Mouse (Mus musculus): ENCODE data around the gene Slc28a1. TPM values are rescaled to one million over a fixed set of nuclear protein-coding genes. Genes with fewer than 3 reads are reported as not detected.
"Not testable (repeated sequence)": the region's sequence is repeated elsewhere in the genome, so short reads cannot be mapped to it uniquely, and the experiment has no call there.

The Slc28a1 gene
- total RNA-seq, 2 experiments from 2014 or later: 0.33 to 0.34 TPM

- intact Hi-C loops (cut with DNase I); DNase-seq: not testable (repeated sequence)
Measured at GRCm38 (mm10) chr7:81203576-81203975, 89.0 kb downstream of the Slc28a1 start.

GRCm38 (mm10) chr7:81208944-81209343 lies 94.3 kb downstream of the Slc28a1 start:
- intact Hi-C loops (cut with DNase I): loop anchor here (2.0 kb wide), 1 partner anchor 132 kb away; no protein-coding TSS in a partner anchor
- DNase-seq: peak; percentile 73 to 77

GRCm38 (mm10) chr7:81209979-81210685 lies 95.5 kb downstream of the Slc28a1 start:
- intact Hi-C loops (cut with DNase I): loop anchor here (2.0 kb wide), 3 partner anchors 43 to 131 kb away; no protein-coding TSS in a partner anchor
- no peak for DNase-seq

GRCm38 (mm10) chr7:81211760-81212159 lies 97.2 kb downstream of the Slc28a1 start:
- intact Hi-C loops (cut with DNase I): loop anchor here (2.0 kb wide), 2 partner anchors 45 to 119 kb away; no protein-coding TSS in a partner anchor
- DNase-seq: peak; percentile 39 to 41

- intact Hi-C loops (cut with DNase I): no loop called here
- peak; percentile 61 to 75 for DNase-seq
Measured at GRCm38 (mm10) chr7:81212261-81212681, 97.7 kb downstream of the Slc28a1 start.

- intact Hi-C loops (cut with DNase I): no loop called here
- DNase-seq: peak; percentile 98
Measured at GRCm38 (mm10) chr7:81212697-81213346, 98.2 kb downstream of the Slc28a1 start.

- intact Hi-C loops (cut with DNase I): loop anchor here (2.0 kb wide), 1 partner anchor 61 kb away; no protein-coding TSS in a partner anchor
- peak; percentile 40 to 49 for DNase-seq
Measured at GRCm38 (mm10) chr7:81213347-81214152, 99.0 kb downstream of the Slc28a1 start, which contains the start of gene Pde8a. Gene Pde8a (plus strand): TSS chr7:81213596.

GRCm38 (mm10) chr7:81214153-81214907 lies 99.7 kb downstream of the Slc28a1 start:
- intact Hi-C loops (cut with DNase I): loop anchor here (2.0 kb wide), 1 partner anchor 60 kb away; no protein-coding TSS in a partner anchor
- no peak for DNase-seq

GRCm38 (mm10) chr7:81215950-81216349 lies 101.4 kb downstream of the Slc28a1 start:
- intact Hi-C loops (cut with DNase I): loop anchor here (2.0 kb wide), 1 partner anchor 59 kb away; no protein-coding TSS in a partner anchor
- no peak for DNase-seq

GRCm38 (mm10) chr7:81219321-81219720 lies 104.7 kb downstream of the Slc28a1 start:
- intact Hi-C loops (cut with DNase I): no loop called here
- DNase-seq: no peak

Other genes with a start within 250 kb of the Slc28a1 start
- gene Wdr73, start 213.5 kb upstream of the Slc28a1 start, total RNA-seq (2021): 1 to 10 TPM; 6.3 to 7.6 TPM
- 1 to 10 TPM; 5.8 to 8.2 TPM for gene Nmb, start 209.7 kb upstream of the Slc28a1 start, total RNA-seq (2021)
- 10 to 100 TPM; 50.2 to 61.5 TPM for gene Sec11a, start 167.0 kb upstream of the Slc28a1 start, total RNA-seq (2021)
- gene Zfp592, start 121.1 kb upstream of the Slc28a1 start, total RNA-seq (2021): 10 to 100 TPM; 21.5 to 22.1 TPM
- 10 to 100 TPM; 81.4 to 86.0 TPM for gene Alpk3, start 57.2 kb upstream of the Slc28a1 start, total RNA-seq (2021)
- 10 to 100 TPM; 13.2 to 14.6 TPM for gene Pde8a, start 98.8 kb downstream of the Slc28a1 start, total RNA-seq (2021)
- gene Rps17, start 230.5 kb downstream of the Slc28a1 start, total RNA-seq (2021): 100 to 1,000 TPM; 818 to 856 TPM